Mouse (Mus musculus): ENCODE data around the gene Foxi3.

DNA sequence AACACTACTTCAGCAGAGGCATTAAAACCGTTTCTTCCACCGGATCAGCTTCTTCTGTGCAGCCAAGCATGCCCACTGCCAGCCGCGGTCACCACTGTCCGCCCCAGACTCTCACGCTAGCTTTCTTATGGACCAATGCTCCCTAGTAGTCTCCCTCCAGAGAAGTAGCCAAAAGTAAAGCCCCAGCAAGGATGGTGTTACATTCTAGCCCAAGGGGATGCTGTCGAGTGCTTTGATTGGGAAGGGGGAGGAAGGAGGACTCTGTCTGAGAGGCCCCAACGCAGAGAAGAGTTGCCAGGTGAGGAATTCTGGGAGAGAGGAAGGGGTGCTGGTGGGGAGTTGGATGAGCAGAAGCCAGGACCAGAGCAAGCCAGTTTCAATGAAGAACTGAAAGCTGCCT is 11.1 kb downstream of the Foxi3 start:
- TF ChIP-seq CTCF (conservative IDR thresholded peaks at IDR 0.05 in 1 of 2, IDR thresholded peaks at IDR 0.05 in 1 of 2; ENCODE audit: low read depth in 2 of 2, low read length in 2 of 2) (no peak), EP300 (IDR thresholded peaks at IDR 0.05; ENCODE audit: low read length) (no peak), CHD2 (IDR thresholded peaks at IDR 0.05; ENCODE audit: low read length) (no peak), ZNF384 (IDR thresholded peaks at IDR 0.05; ENCODE audit: low read depth, low read length) (no peak), MAX (IDR thresholded peaks at IDR 0.05; ENCODE audit: low read length) (no peak), BHLHE40 (IDR thresholded peaks at IDR 0.05; ENCODE audit: low read depth, low read length) (no peak), USF1 (IDR thresholded peaks at IDR 0.05; ENCODE audit: low read depth, low read length) (no peak), POLR2A (IDR thresholded peaks at IDR 0.05; ENCODE audit: low read depth, low read length) (no peak), MYC (IDR thresholded peaks at IDR 0.05; ENCODE audit: low read depth, low read length) (no peak), KAT2A (IDR thresholded peaks at IDR 0.05; ENCODE audit: insufficient replicate concordance, low read length) (no peak), JUND (conservative IDR thresholded peaks at IDR 0.05; ENCODE audit: low read depth, low read length) (no peak)

Data from CH12.LX (cell line).